Mouse (Mus musculus): Measurements from ENCODE around the gene Olfr878. TPM values are rescaled to one million over a fixed set of nuclear protein-coding genes. Genes with fewer than 3 reads are reported as not detected.

Olfr878 gene
- polyA plus RNA-seq (2015; fragmentation: Nextera tagmentation; extraction: Ambion mirVana), result not detected in 2 replicates

DNA sequence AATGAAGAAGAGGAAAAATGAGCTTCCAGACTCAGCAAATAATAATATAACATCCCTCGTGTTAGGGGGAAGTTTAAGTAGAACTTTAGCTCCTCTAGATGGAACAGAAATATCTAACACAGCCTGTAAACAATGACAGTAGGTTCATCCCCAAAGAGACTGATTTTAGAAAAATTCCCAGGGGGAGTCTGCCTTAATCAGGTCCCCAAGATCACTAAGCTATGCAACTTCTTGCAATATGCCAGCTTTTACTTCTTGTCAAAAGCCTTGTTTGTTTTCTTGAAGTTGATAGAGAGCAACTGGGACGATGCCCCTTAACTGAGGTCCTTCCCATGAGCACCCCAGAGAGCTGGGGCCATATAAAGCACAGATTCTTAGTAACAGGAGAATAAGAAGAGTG lies at the start of gene Olfr878:
Gene Olfr878, plus strand, starts transcription at position 301 of the 400 bp plus-strand sequence.
- Histone ChIP-seq H3K4me3 (replicated peaks) (no peak within 1 kb of the TSS), H3K27me3 (no peaks in the 10 kb centered on the region), H3K9ac (no peak within 1 kb of the TSS), H3K36me3 (no peaks in the 10 kb centered on the region), H3K27ac (no peak within 1 kb of the TSS), H3K9me3 (replicated peaks) (no peaks in the 10 kb centered on the region), H3K4me1 (replicated peaks) (no peaks in the 10 kb centered on the region), H3K4me2 (no peak within 1 kb of the TSS)
- DNase-seq (no peak), ATAC-seq (ENCODE audit: low read depth) (no peak)
- WGBS (ENCODE audit: insufficient replicate concordance), result 38% methylated on average over 2 of the region's 2 CpGs

DNA sequence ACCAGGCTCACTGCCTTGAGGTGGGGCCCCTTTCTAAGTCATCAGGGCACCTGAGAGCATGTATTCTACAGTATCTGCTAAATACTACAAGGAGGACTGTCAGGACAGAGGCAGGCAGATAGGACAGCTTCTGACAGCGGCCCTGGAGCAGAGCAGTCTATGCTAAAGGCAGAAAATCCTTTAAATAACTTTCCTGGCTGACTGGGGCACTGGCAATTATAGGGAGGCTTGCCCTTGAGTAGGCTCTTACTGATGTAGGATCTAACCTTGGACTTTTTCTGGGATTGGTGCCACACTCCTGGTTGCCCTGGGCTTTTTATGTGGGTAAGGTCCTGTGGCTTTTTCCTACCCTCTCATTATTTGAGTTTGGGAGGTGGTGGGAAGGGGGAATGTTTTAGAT lies 47.4 kb upstream of the Olfr878 start:
- H3K4me1 ChIP-seq (replicated peaks), result no peaks in the 10 kb centered on the region
- no peak overlapping the region for H3K27ac ChIP-seq
- no peak for ATAC-seq (ENCODE audit: low read depth)
- H3K36me3 ChIP-seq, result no peaks in the 10 kb centered on the region
- no peak overlapping the region for H3K9ac ChIP-seq
- no peaks in the 10 kb centered on the region for H3K9me3 ChIP-seq (replicated peaks)
- no peaks in the 10 kb centered on the region for H3K27me3 ChIP-seq
- no peak for DNase-seq
- no peak overlapping the region for H3K4me3 ChIP-seq (replicated peaks)
- 25% methylated on average over 1 of the region's 1 CpGs for WGBS (ENCODE audit: insufficient replicate concordance)
- H3K4me2 ChIP-seq, result no peak overlapping the region

DNA sequence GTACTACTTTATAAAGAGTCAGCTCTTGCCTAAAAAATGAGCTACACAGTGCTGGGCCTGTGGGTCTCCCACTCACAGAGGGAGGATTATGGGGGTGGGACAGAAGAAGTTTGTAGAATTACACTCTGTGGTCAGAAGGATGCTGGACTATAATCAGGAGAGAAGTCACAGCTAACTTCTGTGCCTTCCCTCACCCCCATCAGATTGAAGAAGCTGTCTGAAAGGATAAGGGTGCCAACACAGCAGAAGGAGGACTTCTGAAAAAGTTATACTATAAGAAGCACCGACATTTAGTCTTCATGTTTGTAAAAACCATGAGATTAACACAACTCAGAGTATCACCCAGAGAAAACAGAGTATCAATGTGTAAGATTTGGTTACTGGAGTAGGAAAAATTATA lies 46.5 kb upstream of the Olfr878 start:
- Histone ChIP-seq H3K4me3 (replicated peaks) (no peak overlapping the region), H3K9ac (no peak overlapping the region), H3K36me3 (no peaks in the 10 kb centered on the region), H3K4me2 (no peak overlapping the region), H3K27ac (no peak overlapping the region), H3K27me3 (no peaks in the 10 kb centered on the region), H3K4me1 (replicated peaks) (no peaks in the 10 kb centered on the region), H3K9me3 (replicated peaks) (no peaks in the 10 kb centered on the region)
- DNase-seq (no peak), ATAC-seq (ENCODE audit: low read depth) (no peak)
- 56% methylated on average over 1 of the region's 1 CpGs for WGBS (ENCODE audit: insufficient replicate concordance)

DNA sequence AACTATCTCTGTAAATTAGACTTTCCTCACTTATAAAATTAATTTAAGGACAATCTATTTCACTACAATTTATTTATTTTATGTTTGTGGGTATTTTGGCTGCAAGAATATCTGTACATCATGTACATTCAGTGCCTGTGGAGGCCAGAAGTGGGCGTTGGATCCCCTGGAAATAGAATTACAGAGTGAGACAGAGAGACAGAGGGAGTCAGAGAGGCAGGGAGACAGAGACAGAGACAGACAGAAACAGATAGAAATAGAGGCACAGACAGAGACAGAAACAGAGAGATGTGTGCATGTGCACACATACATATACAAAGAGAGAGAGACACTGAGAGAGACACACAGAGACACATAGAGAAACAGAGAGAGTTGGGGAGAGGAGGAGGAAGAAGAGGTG lies 46.1 kb upstream of the Olfr878 start:
- H3K27ac ChIP-seq, result no peak overlapping the region
- no peaks in the 10 kb centered on the region for H3K27me3 ChIP-seq
- H3K9me3 ChIP-seq (replicated peaks), result no peaks in the 10 kb centered on the region
- H3K4me2 ChIP-seq, result no peak overlapping the region
- H3K4me3 ChIP-seq (replicated peaks), result no peak overlapping the region
- 31% methylated on average over 1 of the region's 1 CpGs for WGBS (ENCODE audit: insufficient replicate concordance)
- no peaks in the 10 kb centered on the region for H3K4me1 ChIP-seq (replicated peaks)
- H3K9ac ChIP-seq, result no peak overlapping the region
- DNase-seq, result no peak
- no peak for ATAC-seq (ENCODE audit: low read depth)
- no peaks in the 10 kb centered on the region for H3K36me3 ChIP-seq

DNA sequence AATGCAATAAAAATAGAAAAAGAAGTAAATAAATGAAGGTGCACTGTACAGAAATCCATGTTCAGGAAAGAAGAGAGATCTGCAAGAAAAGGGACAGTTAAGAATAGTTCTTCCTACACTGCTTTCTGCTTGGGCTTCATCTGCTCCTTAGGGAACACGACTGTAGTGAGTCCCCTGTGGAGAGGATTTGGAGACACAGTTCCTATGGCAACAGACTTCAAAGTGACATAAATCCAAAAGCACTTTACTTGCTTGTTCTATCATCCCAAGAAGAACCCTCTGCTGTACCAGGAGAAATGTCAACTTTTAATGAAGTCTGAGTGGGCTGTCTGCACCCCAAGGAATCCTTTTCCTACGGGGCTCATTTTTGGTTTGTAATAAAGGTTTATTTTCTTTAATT lies 26.7 kb upstream of the Olfr878 start:
- Histone ChIP-seq H3K9ac (no peak overlapping the region), H3K36me3 (no peaks in the 10 kb centered on the region), H3K9me3 (replicated peaks) (no peaks in the 10 kb centered on the region), H3K4me3 (replicated peaks) (no peak overlapping the region), H3K27me3 (no peaks in the 10 kb centered on the region), H3K4me2 (no peak overlapping the region), H3K27ac (no peak overlapping the region), H3K4me1 (replicated peaks) (no peaks in the 10 kb centered on the region)
- no peak for DNase-seq
- 32% methylated on average over 2 of the region's 2 CpGs for WGBS (ENCODE audit: insufficient replicate concordance)
- no peak for ATAC-seq (ENCODE audit: low read depth)

DNA sequence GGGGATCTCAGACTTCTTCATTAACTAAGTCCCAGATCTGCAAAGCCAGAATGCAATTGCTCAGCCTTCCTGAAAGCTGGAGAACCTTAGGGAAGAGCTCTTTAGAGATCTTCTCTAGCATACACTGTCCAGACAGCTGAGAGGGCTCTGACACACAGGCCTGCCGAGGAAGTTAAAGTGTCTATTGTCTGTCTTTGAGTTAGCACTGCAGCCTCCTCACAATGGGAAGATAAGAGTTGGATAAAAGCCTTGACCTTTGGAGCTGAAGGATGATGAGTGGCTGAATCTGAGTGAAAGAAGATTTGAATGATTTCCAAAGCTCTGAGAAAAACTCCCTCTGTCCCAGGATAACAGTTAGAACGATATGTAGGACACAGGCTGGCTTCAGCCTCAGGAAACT lies 21.0 kb upstream of the Olfr878 start, which contains the start of gene Olfr145:
Gene Olfr145, plus strand, starts transcription at position 64 of the 400 bp plus-strand sequence.
- H3K27me3 ChIP-seq, result no peaks in the 10 kb centered on the region
- no peak within 1 kb of the TSS for H3K27ac ChIP-seq
- H3K4me1 ChIP-seq (replicated peaks), result no peaks in the 10 kb centered on the region
- H3K9ac ChIP-seq, result no peak within 1 kb of the TSS
- H3K36me3 ChIP-seq, result no peaks in the 10 kb centered on the region
- no peak for ATAC-seq (ENCODE audit: low read depth)
- no peak within 1 kb of the TSS for H3K4me3 ChIP-seq (replicated peaks)
- H3K9me3 ChIP-seq (replicated peaks), result no peaks in the 10 kb centered on the region
- no peak within 1 kb of the TSS for H3K4me2 ChIP-seq
- no peak for DNase-seq
- 37% methylated on average over 2 of the region's 2 CpGs for WGBS (ENCODE audit: insufficient replicate concordance)

DNA sequence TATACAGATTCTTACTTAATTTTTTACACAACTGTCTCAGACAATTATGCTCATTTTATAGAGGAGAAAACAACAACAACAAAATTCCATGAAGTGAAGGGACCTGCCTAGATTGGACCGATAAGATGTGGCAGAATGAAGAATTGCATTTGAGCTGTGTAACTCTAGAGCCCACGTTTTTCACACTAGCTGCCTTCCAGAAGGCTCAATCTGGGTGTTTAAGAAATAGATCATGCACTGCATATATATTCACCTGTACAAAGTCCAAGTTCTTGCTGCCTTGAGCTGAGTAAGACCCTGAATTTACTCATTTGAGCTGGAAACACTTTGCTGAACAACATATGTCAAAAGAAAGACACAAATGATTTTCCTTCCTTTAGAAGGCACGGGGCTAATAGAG lies 12.1 kb upstream of the Olfr878 start:
- no peak overlapping the region for H3K27ac ChIP-seq
- WGBS (ENCODE audit: insufficient replicate concordance), result 44% methylated on average over 3 of the region's 3 CpGs

DNA sequence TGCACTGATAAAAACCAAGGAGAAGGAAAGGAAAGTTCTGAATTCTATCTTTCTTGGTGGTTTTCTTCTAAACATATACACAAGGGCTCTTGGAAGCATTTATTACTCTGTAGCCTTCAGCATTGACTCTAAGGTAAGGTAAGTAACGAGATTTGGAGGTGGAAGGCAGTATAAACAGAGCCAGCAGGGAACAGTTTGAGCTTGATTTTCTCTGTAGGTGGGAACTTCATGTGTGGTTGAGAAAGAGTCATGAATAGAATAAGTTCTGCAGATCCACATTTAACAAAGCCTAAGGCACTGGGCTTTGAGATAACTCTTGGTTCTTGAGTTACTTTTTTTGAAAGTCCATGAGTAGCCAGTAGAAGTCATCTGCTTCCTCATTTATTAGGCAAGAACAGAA lies 378 bp downstream of the Olfr878 start:
- H3K4me1 ChIP-seq (replicated peaks), result no peaks in the 10 kb centered on the region
- H3K9ac ChIP-seq, result no peak overlapping the region
- 37% methylated on average over 1 of the region's 1 CpGs for WGBS (ENCODE audit: insufficient replicate concordance)
- H3K27ac ChIP-seq, result no peak overlapping the region
- no peak overlapping the region for H3K4me2 ChIP-seq
- ATAC-seq (ENCODE audit: low read depth) (no peak), DNase-seq (no peak)
- H3K27me3 ChIP-seq, result no peaks in the 10 kb centered on the region
- no peaks in the 10 kb centered on the region for H3K9me3 ChIP-seq (replicated peaks)
- no peaks in the 10 kb centered on the region for H3K36me3 ChIP-seq
- no peak overlapping the region for H3K4me3 ChIP-seq (replicated peaks)

More for the DNA sequence above, 12.1 kb upstream of the Olfr878 start:
- ATAC-seq (ENCODE audit: low read depth) (no peak), DNase-seq (no peak)
- Histone ChIP-seq H3K4me1 (replicated peaks) (no peaks in the 10 kb centered on the region), H3K9ac (no peak overlapping the region), H3K9me3 (replicated peaks) (no peaks in the 10 kb centered on the region), H3K27me3 (no peaks in the 10 kb centered on the region), H3K4me3 (replicated peaks) (no peak overlapping the region), H3K36me3 (no peaks in the 10 kb centered on the region), H3K4me2 (no peak overlapping the region)

DNA sequence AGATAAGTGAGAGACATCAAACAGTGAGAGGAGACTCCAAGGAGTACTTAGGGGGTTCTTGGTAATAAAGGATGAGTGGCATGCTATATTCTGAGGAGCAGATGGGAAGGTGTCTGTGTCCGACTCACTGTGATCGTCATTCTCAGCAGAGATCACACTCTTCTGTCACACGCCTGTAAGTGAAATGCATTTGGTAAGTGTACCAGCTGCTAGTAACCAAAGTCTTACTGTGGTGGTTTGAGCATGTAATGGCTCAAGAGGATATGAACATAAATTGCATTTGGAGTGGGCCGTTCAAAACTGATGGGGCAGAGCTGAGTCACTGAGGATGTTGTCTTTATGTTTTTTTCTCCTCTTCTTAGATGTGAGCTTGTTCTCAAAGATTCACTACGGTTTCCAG lies 6.6 kb downstream of the Olfr878 start:
- no peak overlapping the region for H3K9ac ChIP-seq
- ATAC-seq (ENCODE audit: low read depth), result no peak
- WGBS (ENCODE audit: insufficient replicate concordance), result 68% methylated on average over 5 of the region's 5 CpGs

DNA sequence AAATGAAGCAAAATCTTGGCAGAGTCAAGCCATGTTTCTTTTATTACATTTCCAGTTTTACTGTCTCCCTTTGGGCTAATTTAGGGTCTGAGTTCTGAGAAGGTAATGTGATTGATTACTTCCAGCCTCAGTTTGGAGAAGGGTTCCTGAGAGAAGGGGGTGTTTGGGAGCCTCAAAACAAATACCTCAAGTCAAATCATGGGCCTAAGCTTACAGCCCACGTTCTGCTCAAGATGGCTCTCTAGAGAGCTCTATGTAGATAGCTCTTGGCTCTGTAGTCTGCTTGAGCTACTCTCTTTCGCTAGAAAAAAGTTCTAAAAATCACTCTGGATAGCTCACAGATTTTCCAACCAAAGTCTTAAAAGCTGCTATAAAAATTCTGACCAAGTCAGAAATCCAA lies 7.8 kb downstream of the Olfr878 start:
- Histone ChIP-seq H3K4me3 (replicated peaks) (no peak overlapping the region), H3K27ac (no peak overlapping the region), H3K36me3 (no peaks in the 10 kb centered on the region), H3K9me3 (replicated peaks) (no peaks in the 10 kb centered on the region), H3K27me3 (no peaks in the 10 kb centered on the region), H3K4me1 (replicated peaks) (no peaks in the 10 kb centered on the region), H3K9ac (no peak overlapping the region), H3K4me2 (no peak overlapping the region)
- ATAC-seq (ENCODE audit: low read depth), result no peak
- 35% methylated on average over 2 of the region's 2 CpGs for WGBS (ENCODE audit: insufficient replicate concordance)
- no peak for DNase-seq

More for the DNA sequence above, 6.6 kb downstream of the Olfr878 start:
- DNase-seq, result no peak
- no peaks in the 10 kb centered on the region for H3K9me3 ChIP-seq (replicated peaks)
- no peaks in the 10 kb centered on the region for H3K4me1 ChIP-seq (replicated peaks)
- H3K36me3 ChIP-seq, result no peaks in the 10 kb centered on the region
- no peak overlapping the region for H3K4me3 ChIP-seq (replicated peaks)
- H3K4me2 ChIP-seq, result no peak overlapping the region
- no peaks in the 10 kb centered on the region for H3K27me3 ChIP-seq
- no peak overlapping the region for H3K27ac ChIP-seq

DNA sequence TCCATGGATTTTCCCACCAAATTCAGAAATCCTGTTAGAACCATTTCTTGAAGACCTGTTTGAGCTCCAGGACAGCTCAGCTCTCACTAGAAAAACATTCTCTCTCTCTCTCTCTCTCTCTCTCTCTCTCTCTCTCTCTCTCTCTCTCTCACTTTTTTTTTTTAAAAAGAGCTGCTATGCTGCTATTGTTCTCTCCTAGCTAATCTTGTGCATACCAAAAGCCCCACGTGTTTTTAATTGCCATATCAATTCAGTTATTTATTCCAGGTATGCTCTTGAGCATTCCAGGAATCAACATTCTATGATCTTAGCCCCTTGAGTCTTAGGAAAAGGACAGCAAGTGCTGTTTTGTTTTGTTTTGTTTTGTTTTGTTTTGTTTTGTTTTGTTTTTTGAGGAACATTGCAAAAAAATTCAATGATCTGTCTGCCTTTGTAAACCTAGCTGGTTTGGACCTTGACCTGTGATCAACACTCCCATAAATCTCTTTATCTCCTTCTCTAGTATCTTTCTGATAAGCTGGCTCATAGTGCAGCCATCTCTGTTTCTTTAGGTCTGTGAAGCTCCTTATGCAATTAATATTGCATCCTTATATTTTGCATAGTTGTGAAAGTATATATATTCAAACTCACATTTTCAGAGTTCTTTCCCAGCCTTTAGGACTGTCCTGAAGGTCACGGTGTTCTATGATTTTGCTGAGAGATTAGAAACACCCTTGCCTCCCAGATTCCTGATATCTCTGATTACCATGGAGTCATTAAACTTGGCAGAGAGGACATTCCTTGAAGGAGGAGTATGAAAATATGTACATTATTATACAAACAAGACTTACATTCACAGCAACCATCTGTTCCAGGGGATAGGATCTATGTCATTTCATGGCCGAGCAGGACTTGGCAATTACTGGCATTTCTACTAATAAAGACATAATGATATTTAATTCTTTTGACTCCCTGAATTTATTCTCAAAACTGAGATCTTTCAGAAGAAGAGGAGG lies 8.7 kb downstream of the Olfr878 start:
- no peaks in the 10 kb centered on the region for H3K9me3 ChIP-seq (replicated peaks)
- DNase-seq, result no peak
- WGBS (ENCODE audit: insufficient replicate concordance), result 45% methylated on average over 3 of the region's 3 CpGs
- no peak overlapping the region for H3K27ac ChIP-seq
- no peak overlapping the region for H3K9ac ChIP-seq
- ATAC-seq (ENCODE audit: low read depth), result no peak
- H3K4me1 ChIP-seq (replicated peaks), result no peaks in the 10 kb centered on the region
- H3K36me3 ChIP-seq, result no peaks in the 10 kb centered on the region
- no peaks in the 10 kb centered on the region for H3K27me3 ChIP-seq
- H3K4me3 ChIP-seq (replicated peaks), result no peak overlapping the region
- no peak overlapping the region for H3K4me2 ChIP-seq

DNA sequence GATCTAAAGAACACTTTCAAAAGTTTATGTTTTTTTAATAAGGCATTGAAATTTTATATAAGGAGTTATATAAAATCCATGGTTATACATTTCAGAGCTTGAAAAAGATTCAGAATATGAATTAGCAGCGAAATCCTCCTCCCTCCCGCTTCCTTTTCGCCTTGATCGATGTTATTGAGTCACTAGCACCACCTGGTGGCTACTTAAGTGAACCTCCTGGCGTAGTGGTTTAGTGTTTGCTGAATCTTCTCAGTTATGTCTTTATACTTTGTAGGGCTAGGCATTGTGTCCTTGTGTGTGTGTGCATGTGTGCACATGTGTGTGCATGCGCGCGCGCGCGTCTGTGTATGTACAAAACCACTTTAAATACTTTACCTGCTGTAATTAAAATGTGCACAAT lies 14.9 kb downstream of the Olfr878 start:
- H3K4me1 ChIP-seq (replicated peaks), result no peaks in the 10 kb centered on the region
- H3K36me3 ChIP-seq, result no peaks in the 10 kb centered on the region
- ATAC-seq (ENCODE audit: low read depth) (no peak), DNase-seq (no peak)
- WGBS (ENCODE audit: insufficient replicate concordance), result 3% methylated on average over 11 of the region's 11 CpGs
- H3K4me2 ChIP-seq, result no peak overlapping the region
- H3K27me3 ChIP-seq, result no peaks in the 10 kb centered on the region
- no peaks in the 10 kb centered on the region for H3K9me3 ChIP-seq (replicated peaks)
- no peak overlapping the region for H3K27ac ChIP-seq
- H3K9ac ChIP-seq, result no peak overlapping the region
- H3K4me3 ChIP-seq (replicated peaks), result no peak overlapping the region

All from liver, embryonic 13.5 days (tissue).